Mouse (Mus musculus) kidney, postnatal 0 days (tissue): ENCODE measurements around the gene Olfr522. TPM values are rescaled to one million over a fixed set of nuclear protein-coding genes. Genes with fewer than 3 reads are reported as not detected.
A peak's percentile ranks its signal among the peaks of the same experiment; 100 is the strongest.
"Not testable (repeated sequence)": the region's sequence is repeated elsewhere in the genome, so short reads cannot be mapped to it uniquely, and the experiment has no call there.

Experiments used
- ATAC-seq: fragments of 200-750 bp; cut with Nextera tagmentation; replicated peaks from 2 replicates; pipeline ENCODE4 v1.8.0; 2017; ENCODE audit warnings: low read depth, moderate number of reproducible peaks, moderate TSS enrichment, moderate library complexity; ENCODE audit not compliant: low FRiP score
- DNase-seq: peaks from one replicate; pipeline ENCODE4 v3.0.0-alpha.2; 2016; ENCODE audit warnings: low spot score
- H3K27ac ChIP-seq: fragments of 300-500 bp; sonication (generic); 2 replicates; pipeline ENCODE4 v1.5.1; 2014; ENCODE audit warnings: mild to moderate bottlenecking
- H3K27me3 ChIP-seq: fragments of 300-500 bp; sonication (generic); 2 replicates; pipeline ENCODE4 v1.6.1; 2014; ENCODE audit warnings: low read length, mixed read lengths; ENCODE audit not compliant: insufficient read depth
- H3K36me3 ChIP-seq: fragments of 300-500 bp; sonication (generic); 2 replicates; pipeline ENCODE4 v1.6.1; 2014; ENCODE audit warnings: low read length, mixed read lengths; ENCODE audit not compliant: insufficient read depth
- H3K4me1 ChIP-seq: fragments of 300-500 bp; sonication (generic); replicated peaks from 2 replicates; pipeline ENCODE4 v1.6.1; 2014; ENCODE audit warnings: antibody characterized with exemption, low read length, mixed read lengths; ENCODE audit not compliant: insufficient read depth
- H3K4me2 ChIP-seq: fragments of 300-500 bp; sonication (generic); 2 replicates; pipeline ENCODE4 v1.6.1; 2014; ENCODE audit warnings: mild to moderate bottlenecking, low read length, moderate library complexity, mixed read lengths
- H3K4me3 ChIP-seq: fragments of 300-500 bp; sonication (generic); replicated peaks from 2 replicates; pipeline ENCODE4 v1.5.1; 2014; ENCODE audit warnings: low read depth, low read length
- H3K9ac ChIP-seq: fragments of 300-500 bp; sonication (generic); 2 replicates; pipeline ENCODE4 v1.6.1; 2014; ENCODE audit warnings: low read depth, low read length
- H3K9me3 ChIP-seq: fragments of 300-500 bp; sonication (generic); replicated peaks from 2 replicates; pipeline ENCODE4 v1.6.1; 2016; ENCODE audit warnings: low read length, inconsistent platforms, mixed read lengths
- CTCF ChIP-seq: IDR thresholded peaks from 2 replicates; pipeline ENCODE4 v1.5.1; 2016; ENCODE audit warnings: antibody characterized with exemption, low read depth, mild to moderate bottlenecking, moderate library complexity
- WGBS: fragments of 180-500 bp; shearing (Covaris S2); extraction: QIAGEN DNeasy Blood & Tissue Kit; methylation state at CpG from one replicate; pipeline ENCODE4 v1.1.7; 2014; 5-methylcytosine and 5-hydroxymethylcytosine counted together
- polyA plus RNA-seq: library from polyadenylated mRNA; unstranded; fragments of >200 nt; fragmentation: Nextera tagmentation; extraction: Ambion mirVana; gene quantifications from 2 replicates; pipeline ENCODE4 v1.2.1, GENCODE M21; 2015

The Olfr522 gene
- polyA plus RNA-seq, 1 experiment from 2014 or later, result not detected

DNA sequence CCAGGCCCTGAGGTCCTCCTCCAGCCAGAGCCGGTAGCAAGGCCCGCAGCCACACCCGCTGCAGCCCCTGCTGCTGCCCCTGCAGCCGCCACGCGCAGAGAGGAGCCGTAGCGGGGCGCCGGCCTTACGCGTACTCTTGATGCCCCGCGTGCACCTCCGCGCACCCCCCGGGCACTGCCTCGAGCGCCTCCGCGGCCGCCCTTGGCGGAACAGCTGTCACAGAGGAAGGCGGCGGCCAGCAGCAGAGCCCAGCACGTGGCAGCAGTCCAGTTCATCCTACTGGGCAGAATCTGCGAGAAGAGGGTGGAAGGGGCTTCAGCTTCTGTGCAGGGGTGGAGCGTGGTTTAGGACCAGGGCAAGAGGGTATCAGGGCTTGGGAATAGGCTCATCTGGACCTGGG, 11.2 kb downstream of the Olfr522 start:
- no peak for TF ChIP-seq CTCF
- no peak overlapping the region for H3K9ac ChIP-seq
- ATAC-seq, result no peak
- peak; percentile 4 for DNase-seq
- no peak overlapping the region for H3K27ac ChIP-seq
- WGBS, result 7% methylated on average over 28 of the region's 28 CpGs
- H3K4me1 ChIP-seq, result no peaks in the 10 kb centered on the region; the same call in 1 of the 2 replicates
- H3K4me2 ChIP-seq, result peak overlapping the region; percentile 45
- no peaks in the 10 kb centered on the region for H3K9me3 ChIP-seq
- no peaks in the 10 kb centered on the region for H3K36me3 ChIP-seq
- 0 out of 2 replicates have a peak overlapping the region, but pooled peaks have one; percentile 6 for H3K4me3 ChIP-seq
- H3K27me3 ChIP-seq, result peaks cover 4% of the 10 kb centered on the region; the same call in 1 of the 2 replicates

DNA sequence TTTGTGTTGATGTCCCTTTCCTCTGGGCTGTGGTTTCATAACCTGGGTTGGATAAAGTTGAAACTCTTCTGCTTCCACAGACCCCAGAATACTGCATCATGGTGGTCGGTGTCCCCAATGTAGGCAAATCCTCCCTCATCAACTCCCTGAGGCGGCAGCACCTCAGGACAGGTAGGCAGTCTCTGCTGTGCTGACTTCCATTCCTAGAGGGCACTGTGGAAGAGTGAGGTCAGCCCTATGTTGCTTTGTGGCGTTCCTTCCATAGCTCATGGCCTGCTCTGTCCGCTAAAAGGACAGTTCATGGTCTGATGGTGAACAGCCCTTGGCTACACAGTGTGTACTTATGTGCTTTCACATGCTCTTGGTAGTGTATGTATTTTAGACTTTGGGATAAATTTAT, 20.0 kb downstream of the Olfr522 start:
- H3K4me2 ChIP-seq, result no peak overlapping the region
- no peak overlapping the region for H3K27ac ChIP-seq
- no peaks in the 10 kb centered on the region for H3K4me1 ChIP-seq
- WGBS, result 90% methylated on average over 4 of the region's 4 CpGs
- H3K4me3 ChIP-seq, result no peak overlapping the region
- no peak for DNase-seq
- no peak for TF ChIP-seq CTCF
- H3K9me3 ChIP-seq, result no peaks in the 10 kb centered on the region
- H3K27me3 ChIP-seq, result no peaks in the 10 kb centered on the region
- 0 out of 2 replicates have a peak, but pooled peaks cover 4% of the 10 kb centered on the region for H3K36me3 ChIP-seq
- no peak for ATAC-seq
- H3K9ac ChIP-seq, result no peak overlapping the region

DNA sequence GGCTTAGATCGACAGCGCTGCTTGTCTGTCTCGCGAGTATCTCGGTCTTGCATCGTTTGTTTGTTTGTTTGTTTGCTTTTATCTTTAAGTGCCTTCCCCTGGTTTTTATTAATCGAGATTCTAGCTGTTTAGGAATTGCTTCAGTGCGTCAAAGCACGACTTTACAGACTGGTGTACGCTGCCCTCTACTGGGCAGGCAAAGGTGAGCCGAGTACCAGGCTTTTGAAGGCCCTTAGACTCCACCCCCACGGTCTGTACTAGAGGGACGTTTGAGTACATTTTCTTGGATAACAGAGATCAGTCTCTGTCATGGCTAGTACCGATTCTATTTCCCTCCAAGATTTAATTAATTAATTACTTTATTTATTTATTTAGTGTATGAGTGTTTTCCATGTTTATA, 23.2 kb downstream of the Olfr522 start:
- Histone ChIP-seq H3K4me1 (no peaks in the 10 kb centered on the region), H3K36me3 (no peaks in the 10 kb centered on the region), H3K4me2 (no peak overlapping the region), H3K27me3 (no peaks in the 10 kb centered on the region), H3K9me3 (no peaks in the 10 kb centered on the region), H3K4me3 (no peak overlapping the region), H3K27ac (no peak overlapping the region), H3K9ac (no peak overlapping the region)
- peak; percentile 83 for DNase-seq
- ATAC-seq, result no peak
- peak; percentile 83 for TF ChIP-seq CTCF
- 8% methylated on average over 14 of the region's 14 CpGs for WGBS

DNA sequence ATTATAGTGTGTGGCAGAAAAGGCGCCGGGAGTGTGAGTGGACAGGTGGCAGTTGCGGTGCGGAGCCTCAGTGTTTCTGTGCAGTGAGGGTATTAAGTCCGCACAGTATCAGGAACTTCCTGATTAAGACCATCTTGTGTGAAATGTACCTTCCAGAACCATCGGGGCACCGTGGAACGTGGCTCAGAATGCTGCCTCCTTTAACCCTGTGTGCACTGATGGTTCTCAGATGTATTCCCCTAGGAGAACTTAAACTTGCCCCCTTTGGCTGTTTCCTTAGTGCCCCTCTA, 26.6 kb downstream of the Olfr522 start:
- no peaks in the 10 kb centered on the region for H3K9me3 ChIP-seq
- TF ChIP-seq CTCF, result no peak
- no peak for ATAC-seq
- H3K27me3 ChIP-seq, result no peaks in the 10 kb centered on the region
- DNase-seq, result no peak
- H3K27ac ChIP-seq, result peak overlapping the region; percentile 88
- 0 out of 2 replicates have a peak, but pooled peaks cover 4% of the 10 kb centered on the region for H3K36me3 ChIP-seq
- H3K4me3 ChIP-seq, result peak overlapping the region; percentile 65
- WGBS, result 0% methylated on average over 8 of the region's 8 CpGs
- peak overlapping the region; percentile 77 for H3K4me2 ChIP-seq
- no peaks in the 10 kb centered on the region for H3K4me1 ChIP-seq
- peak overlapping the region; percentile 74 for H3K9ac ChIP-seq

DNA sequence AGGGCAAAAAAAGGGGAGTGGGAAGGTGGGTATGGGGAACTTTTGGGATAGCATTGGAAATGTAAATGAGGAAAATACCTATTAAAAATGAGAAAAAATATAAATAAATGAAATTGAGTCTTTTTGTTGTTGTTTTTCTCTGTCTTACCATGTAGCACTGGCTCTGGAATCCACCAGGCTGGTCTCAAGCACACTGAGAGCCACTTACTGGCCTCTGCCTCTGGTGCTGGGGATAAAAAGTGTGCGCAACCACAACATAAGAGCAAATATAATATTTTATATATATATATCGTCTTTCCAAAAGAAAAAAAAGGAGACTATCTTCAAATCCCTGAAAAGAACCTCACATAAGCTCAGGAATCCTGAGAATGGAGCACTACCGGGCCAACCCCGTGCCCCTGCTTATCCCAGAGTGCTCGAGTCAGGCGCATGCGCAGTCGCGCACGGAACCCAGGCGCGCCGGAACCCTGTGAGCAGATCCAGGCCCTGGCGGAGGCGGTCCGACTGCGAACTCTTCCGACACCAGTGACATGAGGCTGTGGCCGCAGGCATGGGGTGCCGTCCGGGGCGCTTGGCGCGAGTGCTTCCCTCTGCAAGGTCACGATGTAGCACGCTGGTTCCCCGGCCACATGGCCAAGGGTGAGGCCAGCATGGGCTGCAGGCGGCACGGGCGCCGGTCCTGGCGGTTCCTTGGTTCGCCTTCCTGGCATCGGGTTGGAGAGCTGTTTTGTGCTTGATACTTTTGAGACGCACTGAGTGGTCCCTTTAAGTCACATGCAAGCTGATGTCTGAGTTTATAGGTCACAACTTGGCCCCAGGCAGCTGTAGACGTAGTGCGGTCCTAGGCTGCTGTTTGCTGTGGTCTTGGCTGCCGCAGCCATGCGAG, 27.2 kb downstream of the Olfr522 start, which contains the start of gene Mtg1:
TSS of gene Mtg1 (plus strand) at position 430 of the 886 bp plus-strand sequence.
- WGBS, result 3% methylated on average over 39 of the region's 39 CpGs
- H3K4me3 ChIP-seq, result peak within 1 kb of the TSS; percentile 65
- TF ChIP-seq CTCF, result peak; percentile 11; the same call in 1 of the 2 replicates

DNA sequence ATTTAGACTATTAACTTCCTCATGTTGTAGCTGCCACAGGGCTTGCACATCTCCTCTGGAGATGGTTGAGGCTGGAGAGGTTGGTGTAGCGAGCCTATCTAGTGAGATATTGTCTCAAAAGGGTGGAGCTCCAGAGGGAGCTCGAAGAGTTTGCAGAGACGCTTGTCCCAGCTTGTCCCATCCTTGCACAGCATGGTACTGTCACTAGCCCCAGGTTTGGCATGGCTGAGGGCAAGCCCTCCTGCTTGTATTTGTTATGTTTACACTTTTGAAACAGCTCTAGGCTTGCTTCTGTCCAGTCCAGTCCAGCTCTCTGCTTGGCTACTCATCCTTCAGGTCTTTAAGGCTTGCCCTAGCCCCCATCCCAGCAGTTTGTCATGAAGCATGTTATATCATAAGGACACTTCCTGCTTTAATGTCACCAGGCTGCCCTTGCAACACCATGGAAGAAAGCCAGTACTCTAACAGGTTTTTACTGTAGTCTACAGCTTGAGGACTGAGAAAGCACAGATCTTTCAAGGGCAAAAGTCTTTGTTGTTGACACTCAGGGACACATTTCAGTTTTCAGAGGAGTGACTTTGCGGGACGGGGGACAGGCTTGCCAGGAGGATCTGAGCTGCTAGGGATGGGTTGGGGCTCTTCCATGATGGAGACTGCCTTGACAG, 29.3 kb downstream of the Olfr522 start:
- Histone ChIP-seq H3K27ac (no peak overlapping the region), H3K4me2 (no peak overlapping the region), H3K4me1 (no peaks in the 10 kb centered on the region), H3K9me3 (no peaks in the 10 kb centered on the region), H3K4me3 (no peak overlapping the region), H3K36me3 (peaks cover 7% of the 10 kb centered on the region; the same call in 1 of the 2 replicates), H3K9ac (no peak overlapping the region), H3K27me3 (no peaks in the 10 kb centered on the region)
- no peak for TF ChIP-seq CTCF
- 90% methylated on average over 5 of the region's 5 CpGs for WGBS
- ATAC-seq, result no peak
- no peak for DNase-seq

More for the DNA sequence above, 27.2 kb downstream of the Olfr522 start, which contains the start of gene Mtg1:
- H3K9me3 ChIP-seq, result no peaks in the 10 kb centered on the region
- DNase-seq (peak; percentile 95), ATAC-seq (peak; percentile 94)
- H3K4me1 ChIP-seq, result no peaks in the 10 kb centered on the region
- H3K27ac ChIP-seq, result peak within 1 kb of the TSS; percentile 88
- no peaks in the 10 kb centered on the region for H3K27me3 ChIP-seq
- peak within 1 kb of the TSS; percentile 74 for H3K9ac ChIP-seq
- H3K4me2 ChIP-seq, result peak within 1 kb of the TSS; percentile 77
- H3K36me3 ChIP-seq, result 0 out of 2 replicates have a peak, but pooled peaks cover 4% of the 10 kb centered on the region

DNA sequence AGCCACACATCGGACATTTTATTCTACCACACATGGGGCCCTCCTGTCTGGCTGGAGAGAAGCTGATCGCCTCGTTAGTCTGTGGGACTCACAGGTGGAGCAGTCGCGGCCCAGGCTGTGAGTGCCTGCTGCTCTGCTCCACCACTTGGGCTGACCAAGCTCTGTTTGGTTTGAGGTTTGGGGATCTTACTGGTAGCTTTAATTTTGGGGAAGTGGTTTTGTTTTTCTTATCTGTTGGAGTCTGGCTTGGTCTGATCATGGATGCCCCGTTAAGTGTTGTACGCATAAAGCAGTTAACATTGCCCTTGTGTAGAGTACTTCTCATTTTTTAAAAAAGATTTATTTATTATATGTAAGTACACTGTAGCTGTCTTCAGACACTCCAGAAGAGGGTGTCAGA, 30.5 kb downstream of the Olfr522 start:
- not testable (repeated sequence) for H3K27ac ChIP-seq, H3K9ac ChIP-seq, H3K4me3 ChIP-seq, H3K4me2 ChIP-seq, H3K4me1 ChIP-seq, H3K27me3 ChIP-seq, ATAC-seq, DNase-seq, H3K9me3 ChIP-seq
- H3K36me3 ChIP-seq, result peaks cover 15% of the 10 kb centered on the region; the same call in 1 of the 2 replicates
- 90% methylated on average over 3 of the region's 7 CpGs for WGBS

DNA sequence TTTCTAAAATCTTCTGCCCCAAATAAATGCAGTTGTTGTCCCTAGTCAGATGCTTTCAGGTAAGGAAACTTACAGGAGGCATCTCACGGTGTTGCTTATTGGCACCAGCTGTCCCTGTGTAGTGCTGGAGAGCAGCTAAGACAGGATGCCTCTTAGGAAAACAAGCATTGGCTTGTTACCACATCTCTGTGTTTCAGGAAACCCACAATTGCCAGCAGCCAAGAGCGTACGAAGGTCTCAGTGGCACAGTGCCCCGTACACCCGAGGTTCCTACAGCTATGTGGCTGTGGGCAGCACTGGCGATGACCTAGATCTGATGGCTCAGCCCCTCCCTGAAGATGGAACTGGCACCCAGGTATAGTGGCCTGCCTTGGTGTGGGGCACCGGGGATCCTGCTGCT, 32.4 kb downstream of the Olfr522 start:
- not testable (repeated sequence) for H3K9me3 ChIP-seq, H3K9ac ChIP-seq, ATAC-seq, H3K4me1 ChIP-seq, H3K4me2 ChIP-seq, H3K27me3 ChIP-seq, H3K27ac ChIP-seq, DNase-seq, H3K4me3 ChIP-seq
- WGBS, result 91% methylated on average over 7 of the region's 7 CpGs
- H3K36me3 ChIP-seq, result peaks cover 15% of the 10 kb centered on the region; the same call in 1 of the 2 replicates
